Mouse (Mus musculus) kidney, embryonic 16.5 days (tissue): ENCODE results near the gene Igfals. TPM values are rescaled to one million over a fixed set of nuclear protein-coding genes. Genes with fewer than 3 reads are reported as not detected.

Source experiments
- ATAC-seq: fragments of 200-750 bp; cut with Nextera tagmentation; 2 replicates; pipeline ENCODE4 v1.8.0; 2017; ENCODE audit warnings: moderate TSS enrichment; ENCODE audit not compliant: low FRiP score, low TSS enrichment
- H3K27ac ChIP-seq: fragments of 300-500 bp; sonication (generic); 2 replicates; pipeline ENCODE4 v1.5.1; 2014; ENCODE audit warnings: low read length
- H3K27me3 ChIP-seq: fragments of 300-500 bp; sonication (generic); 2 replicates; pipeline ENCODE4 v1.6.1; 2014; ENCODE audit warnings: low read length, control low read depth, mixed read lengths; ENCODE audit not compliant: insufficient read depth
- H3K36me3 ChIP-seq: fragments of 300-500 bp; sonication (generic); 2 replicates; pipeline ENCODE4 v1.6.1; 2014; ENCODE audit warnings: low read length, control low read depth, mixed read lengths; ENCODE audit not compliant: insufficient read depth
- H3K4me1 ChIP-seq: fragments of 300-500 bp; sonication (generic); 2 replicates; pipeline ENCODE4 v1.6.1; 2014; ENCODE audit warnings: low read length, control low read depth, mixed read lengths; ENCODE audit not compliant: insufficient read depth
- H3K4me2 ChIP-seq: fragments of 300-500 bp; sonication (generic); replicated peaks from 2 replicates; pipeline ENCODE4 v1.6.1; 2014; ENCODE audit warnings: low read depth, low read length
- H3K4me3 ChIP-seq: fragments of 300-500 bp; sonication (generic); 2 replicates; pipeline ENCODE4 v1.5.1; 2014; ENCODE audit warnings: mild to moderate bottlenecking, low read length
- H3K9ac ChIP-seq: fragments of 300-500 bp; sonication (generic); replicated peaks from 2 replicates; pipeline ENCODE4 v1.6.1; 2014; ENCODE audit warnings: low read length
- H3K9me3 ChIP-seq: fragments of 300-500 bp; sonication (generic); 2 replicates; pipeline ENCODE4 v1.6.1; 2016; ENCODE audit warnings: low read length, control low read depth
- WGBS: fragments of 180-500 bp; shearing (Covaris S2); extraction: QIAGEN DNeasy Blood & Tissue Kit; methylation state at CpG from one replicate; pipeline ENCODE4 v1.1.7; 2014; 5-methylcytosine and 5-hydroxymethylcytosine counted together
- polyA plus RNA-seq: library from polyadenylated mRNA; unstranded; fragments of >200 nt; fragmentation: Nextera tagmentation; extraction: Ambion mirVana; gene quantifications from 2 replicates; pipeline ENCODE4 v1.2.1, GENCODE M21; 2015

Gene Igfals
- polyA plus RNA-seq, result 3.0 and 3.1 TPM in 2 replicates

DNA sequence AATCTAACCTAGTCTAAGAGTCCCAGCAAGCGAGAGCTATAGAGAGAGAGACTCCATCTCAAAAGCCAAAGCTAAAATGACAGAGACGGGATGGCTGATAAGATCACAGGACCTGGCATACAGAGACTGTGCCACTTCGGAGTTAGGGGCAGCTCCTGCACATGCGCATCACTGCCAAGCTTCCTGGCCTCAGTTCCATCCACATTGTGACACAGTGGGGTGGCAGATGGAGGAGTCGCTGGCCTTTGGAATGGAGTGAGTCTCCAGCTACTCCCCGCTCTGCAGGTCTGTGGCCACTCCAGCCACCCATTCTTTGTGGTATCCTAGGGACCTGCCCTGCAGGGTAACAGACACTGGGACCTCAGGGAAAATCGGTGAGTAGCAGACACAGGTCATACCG, at the start of gene Igfals:
Igfals (plus strand) TSS at position 222 of the 400 bp plus-strand sequence.
- Histone ChIP-seq H3K4me2 (no peak within 1 kb of the TSS), H3K9ac (no peak within 1 kb of the TSS), H3K9me3 (no peaks in the 10 kb centered on the region), H3K27ac (no peak within 1 kb of the TSS), H3K4me1 (no peaks in the 10 kb centered on the region), H3K36me3 (peaks cover 17% of the 10 kb centered on the region), H3K27me3 (no peaks in the 10 kb centered on the region), H3K4me3 (no peak within 1 kb of the TSS)
- no peak for ATAC-seq
- WGBS, result 92% methylated on average over 8 of the region's 8 CpGs

DNA sequence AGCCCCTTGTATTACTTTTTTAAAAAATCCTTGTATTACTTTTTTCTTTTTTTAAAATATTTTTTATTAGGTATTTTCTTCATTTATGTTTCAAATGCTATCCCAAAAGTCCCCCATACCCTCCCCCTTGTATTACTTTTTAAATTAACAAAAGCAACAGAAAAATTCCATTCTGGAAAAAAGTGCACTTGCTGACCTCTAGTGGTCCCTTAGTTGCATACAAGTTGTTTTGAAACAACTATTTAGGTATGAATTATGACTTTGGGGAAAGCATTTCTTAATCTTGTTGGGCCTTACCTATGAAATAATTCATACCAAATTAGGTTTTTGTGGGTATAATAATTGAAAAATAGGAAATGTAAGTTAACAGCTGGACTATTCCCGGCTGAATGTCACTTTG, 48.3 kb upstream of the Igfals start:
- H3K9me3 ChIP-seq, result no peaks in the 10 kb centered on the region
- H3K9ac ChIP-seq, result no peak overlapping the region
- H3K27me3 ChIP-seq, result no peaks in the 10 kb centered on the region
- no peak overlapping the region for H3K4me3 ChIP-seq
- no peak for ATAC-seq
- H3K27ac ChIP-seq, result no peak overlapping the region
- 34% methylated on average over 1 of the region's 1 CpGs for WGBS
- H3K4me1 ChIP-seq, result no peaks in the 10 kb centered on the region
- H3K4me2 ChIP-seq, result no peak overlapping the region
- H3K36me3 ChIP-seq, result no peaks in the 10 kb centered on the region

GRCm38 (mm10) chr17:24818172-24818571, 47.6 kb upstream of the Igfals start:
- no peak for ATAC-seq
- Histone ChIP-seq H3K4me1 (no peaks in the 10 kb centered on the region), H3K4me2 (no peak overlapping the region), H3K9ac (no peak overlapping the region), H3K4me3 (no peak overlapping the region), H3K9me3 (no peaks in the 10 kb centered on the region), H3K27me3 (no peaks in the 10 kb centered on the region), H3K27ac (no peak overlapping the region), H3K36me3 (no peaks in the 10 kb centered on the region)
- 56% methylated on average over 6 of the region's 6 CpGs for WGBS

DNA sequence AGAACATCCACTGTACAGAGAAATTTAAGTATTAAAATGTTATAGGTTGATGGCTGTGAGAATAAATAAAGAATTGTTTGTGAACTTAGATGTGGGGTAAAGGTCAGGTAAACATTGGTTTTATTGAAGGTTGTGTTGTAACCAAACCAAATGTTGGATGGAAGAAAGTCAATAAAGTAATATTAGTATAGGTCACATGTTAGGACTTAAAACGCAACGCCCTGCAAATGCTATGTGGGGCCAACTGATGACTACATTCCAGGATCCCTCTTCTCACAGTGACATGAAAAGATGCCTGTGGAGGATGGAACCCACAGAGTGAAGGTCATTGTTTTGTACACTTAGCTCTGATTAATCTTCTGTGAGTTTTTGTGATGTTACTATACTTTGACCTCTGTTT, 46.3 kb upstream of the Igfals start:
- no peaks in the 10 kb centered on the region for H3K27me3 ChIP-seq
- H3K4me2 ChIP-seq, result no peak overlapping the region
- H3K9me3 ChIP-seq, result no peaks in the 10 kb centered on the region
- 65% methylated on average over 2 of the region's 2 CpGs for WGBS
- no peak overlapping the region for H3K27ac ChIP-seq
- no peak overlapping the region for H3K9ac ChIP-seq
- no peak for ATAC-seq
- no peak overlapping the region for H3K4me3 ChIP-seq
- no peaks in the 10 kb centered on the region for H3K4me1 ChIP-seq
- H3K36me3 ChIP-seq, result no peaks in the 10 kb centered on the region

DNA sequence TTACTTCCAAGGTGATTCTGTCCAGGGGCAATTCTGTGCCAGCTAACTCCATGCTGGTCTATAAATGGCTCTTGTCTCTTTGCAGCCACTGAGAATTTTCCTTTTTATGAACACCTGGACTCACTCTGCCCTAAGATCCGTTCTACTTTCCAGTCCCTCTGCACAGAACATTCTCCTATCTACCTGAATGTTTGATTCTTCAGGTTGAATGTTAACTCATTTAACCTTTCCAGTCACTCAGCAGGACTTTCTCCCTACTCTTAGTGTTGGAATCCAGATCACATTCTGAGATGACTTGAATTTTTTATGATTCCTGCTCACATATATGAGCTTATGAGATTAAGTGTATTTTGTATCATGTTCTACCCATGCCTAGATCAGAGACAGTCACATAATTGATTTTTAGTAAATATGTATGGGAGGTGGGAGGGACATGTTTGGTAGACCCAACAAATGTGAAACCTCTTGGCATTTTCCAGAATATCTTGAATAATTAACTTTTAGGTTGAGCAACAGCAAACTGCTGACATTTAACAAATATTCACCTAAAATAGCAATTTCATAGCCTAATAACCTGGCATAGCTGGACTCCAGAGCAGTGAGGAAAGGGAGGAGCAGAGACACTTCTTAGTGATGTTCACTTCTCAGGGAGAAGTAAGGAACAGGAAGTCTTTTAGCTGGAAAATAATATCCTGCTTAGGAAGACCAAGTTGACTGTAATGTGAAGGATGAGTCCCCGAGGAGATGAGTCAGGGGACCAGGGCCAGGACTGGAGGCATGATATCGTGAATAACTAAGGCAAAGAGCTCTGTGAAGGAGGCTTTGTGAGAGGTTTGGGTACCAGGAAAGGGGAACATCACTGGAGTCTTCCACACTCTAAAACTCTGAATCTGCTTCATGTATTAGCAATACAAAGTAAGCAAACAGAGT, 44.2 kb upstream of the Igfals start:
- Histone ChIP-seq H3K9ac (no peak overlapping the region), H3K36me3 (no peaks in the 10 kb centered on the region), H3K4me1 (no peaks in the 10 kb centered on the region), H3K9me3 (no peaks in the 10 kb centered on the region), H3K27ac (no peak overlapping the region), H3K27me3 (no peaks in the 10 kb centered on the region; the same call in 1 of the 2 replicates), H3K4me2 (no peak overlapping the region), H3K4me3 (no peak overlapping the region)
- no peak for ATAC-seq
- WGBS, result 48% methylated on average over 3 of the region's 3 CpGs

DNA sequence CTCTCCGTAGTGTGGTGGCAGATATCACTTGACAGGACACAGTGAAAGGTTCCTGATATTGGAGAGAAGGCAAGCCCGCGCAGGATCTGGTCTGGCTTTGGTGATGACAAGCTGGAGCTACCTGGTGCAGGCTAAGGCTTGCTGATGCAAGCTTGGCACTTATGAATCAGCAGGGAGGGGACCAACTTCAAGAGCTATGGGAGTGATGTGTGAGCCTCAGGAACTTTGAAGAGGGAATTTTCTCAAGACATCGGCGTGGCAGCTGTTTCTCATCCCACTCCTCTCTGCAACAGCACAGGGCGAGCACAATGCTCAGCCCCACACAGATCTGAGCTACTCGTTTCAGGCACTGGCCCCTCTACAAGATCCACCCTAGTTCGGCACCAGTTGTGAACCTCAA, 26.0 kb upstream of the Igfals start, which contains the start of gene Hagh:
Hagh (plus strand) TSS at position 302 of the 400 bp plus-strand sequence.
- Histone ChIP-seq H3K4me3 (no peak within 1 kb of the TSS), H3K9ac (no peak within 1 kb of the TSS; the same call in 1 of the 2 replicates), H3K27me3 (no peaks in the 10 kb centered on the region), H3K27ac (no peak within 1 kb of the TSS), H3K4me2 (no peak within 1 kb of the TSS), H3K4me1 (no peaks in the 10 kb centered on the region), H3K9me3 (no peaks in the 10 kb centered on the region), H3K36me3 (no peaks in the 10 kb centered on the region)
- 60% methylated on average over 8 of the region's 8 CpGs for WGBS
- no peak for ATAC-seq

- no peaks in the 10 kb centered on the region for H3K36me3 ChIP-seq
- no peak overlapping the region for H3K9ac ChIP-seq
- H3K4me1 ChIP-seq, result no peaks in the 10 kb centered on the region
- H3K9me3 ChIP-seq, result no peaks in the 10 kb centered on the region
- no peak for ATAC-seq
- 51% methylated on average over 5 of the region's 5 CpGs for WGBS
- no peak overlapping the region for H3K27ac ChIP-seq
- H3K27me3 ChIP-seq, result no peaks in the 10 kb centered on the region
- H3K4me3 ChIP-seq, result no peak overlapping the region
- no peak overlapping the region for H3K4me2 ChIP-seq
Measured at GRCm38 (mm10) chr17:24840341-24840740, 25.5 kb upstream of the Igfals start.

- WGBS, result 51% methylated on average over 4 of the region's 4 CpGs
- no peaks in the 10 kb centered on the region for H3K36me3 ChIP-seq
- H3K4me1 ChIP-seq, result no peaks in the 10 kb centered on the region
- no peak overlapping the region for H3K4me2 ChIP-seq
- H3K27me3 ChIP-seq, result no peaks in the 10 kb centered on the region
- H3K9me3 ChIP-seq, result no peaks in the 10 kb centered on the region
- no peak for ATAC-seq
- H3K27ac ChIP-seq, result no peak overlapping the region
- H3K9ac ChIP-seq, result no peak overlapping the region
- H3K4me3 ChIP-seq, result no peak overlapping the region
Measured at GRCm38 (mm10) chr17:24841133-24841532, 24.7 kb upstream of the Igfals start.

DNA sequence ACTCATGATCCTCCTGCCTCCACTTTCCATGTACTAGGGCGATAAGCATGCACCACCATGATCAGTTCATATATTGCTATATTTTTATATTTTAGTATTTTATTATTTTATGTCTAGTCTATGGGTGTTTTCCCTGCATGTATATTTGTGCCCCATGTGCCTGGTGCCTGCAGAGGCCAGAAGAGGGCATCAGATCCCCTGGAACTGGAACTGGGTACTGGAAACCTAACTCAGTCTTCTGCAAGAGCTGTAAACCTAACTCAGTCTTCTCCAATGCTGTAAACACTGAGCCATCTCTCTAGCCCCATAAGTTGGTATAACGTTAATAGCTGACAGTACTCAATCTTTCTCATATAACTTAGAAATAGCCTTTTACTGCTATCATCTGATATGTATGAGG, 23.2 kb upstream of the Igfals start:
- H3K4me3 ChIP-seq, result no peak overlapping the region
- ATAC-seq, result no peak
- WGBS, result 56% methylated on average over 2 of the region's 2 CpGs
- no peaks in the 10 kb centered on the region for H3K4me1 ChIP-seq
- no peak overlapping the region for H3K27ac ChIP-seq
- no peaks in the 10 kb centered on the region for H3K9me3 ChIP-seq
- no peaks in the 10 kb centered on the region for H3K27me3 ChIP-seq
- H3K36me3 ChIP-seq, result no peaks in the 10 kb centered on the region
- no peak overlapping the region for H3K4me2 ChIP-seq
- H3K9ac ChIP-seq, result no peak overlapping the region

DNA sequence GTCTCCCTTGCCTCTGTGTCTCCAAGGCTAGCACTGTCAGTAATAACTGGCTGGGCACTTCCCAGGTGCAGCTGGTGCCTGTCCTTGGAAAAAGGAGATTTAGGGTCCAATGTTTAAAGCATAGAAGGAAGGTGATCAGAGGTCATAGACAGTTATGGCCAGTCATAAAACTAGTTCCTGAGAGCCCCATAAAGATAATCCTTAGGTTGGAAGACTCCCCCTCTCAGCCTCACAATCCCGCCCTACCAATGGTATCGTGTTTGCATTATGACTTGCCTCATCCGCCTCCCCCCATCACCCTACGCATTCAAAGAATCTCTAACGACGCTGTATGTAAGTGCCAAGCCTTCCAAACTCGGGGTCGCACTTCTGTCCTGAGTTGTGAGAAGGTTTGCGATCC, 21.3 kb upstream of the Igfals start:
- Histone ChIP-seq H3K4me3 (no peak overlapping the region), H3K9me3 (no peaks in the 10 kb centered on the region), H3K9ac (no peak overlapping the region), H3K27ac (no peak overlapping the region), H3K36me3 (no peaks in the 10 kb centered on the region), H3K4me1 (peaks cover 7% of the 10 kb centered on the region), H3K4me2 (no peak overlapping the region), H3K27me3 (no peaks in the 10 kb centered on the region)
- WGBS, result 14% methylated on average over 9 of the region's 9 CpGs
- ATAC-seq, result no peak
